Mouse (Mus musculus) thymus, postnatal 4 days (tissue): ENCODE measurements around the gene Thra.

Source experiments
- DNase-seq: peaks from one replicate; pipeline ENCODE4 v3.0.0; 2021

Gene Thra

GRCm38 (mm10) chr11:98808417-98808816, 68.0 kb downstream of the Thra start:
- DNase-seq: no peak

GRCm38 (mm10) chr11:98809457-98810290, 69.2 kb downstream of the Thra start:
- DNase-seq: peak; percentile 98

GRCm38 (mm10) chr11:98810686-98811085, 70.2 kb downstream of the Thra start:
- DNase-seq: no peak

GRCm38 (mm10) chr11:98816706-98817239, 76.3 kb downstream of the Thra start:
- DNase-seq: no peak
